Mouse (Mus musculus) ES-E14 (cell line): ENCODE measurements at regions not wholly inside any gene's neighbourhood (a gene's known extent, or its start where the extent isn't known, plus 50 kb on each side); places are given as distances from the start of the nearest gene placed in this dataset.

ENCODE experiments used
- DNase-seq: peaks from one replicate; pipeline ENCODE4 v3.0.0-alpha.2; 2013; ENCODE audit warnings: low read depth, low spot score
- H3K27ac ChIP-seq: 2 replicates; pipeline ENCODE4 v1.5.1; 2012; ENCODE audit warnings: low read depth, mild to moderate bottlenecking, low read length, moderate library complexity, mixed read lengths; ENCODE audit not compliant: poor library complexity, insufficient read depth, severe bottlenecking
- H3K36me3 ChIP-seq: 2 replicates; pipeline ENCODE4 v1.6.1; 2012; ENCODE audit warnings: mild to moderate bottlenecking, low read length, moderate library complexity, mixed read lengths; ENCODE audit not compliant: control insufficient read depth, poor library complexity, insufficient read depth, severe bottlenecking
- H3K4me1 ChIP-seq, 2 experiments: fragments of 150-350 bp in 1 of 2; sonication (generic) in 1 of 2; 2 replicates each; pipeline ENCODE4 v1.6.1; 2012; ENCODE audit warnings: low read length in 2 of 2, mild to moderate bottlenecking in 1 of 2, mixed read lengths in 1 of 2; ENCODE audit not compliant: control insufficient read depth in 2 of 2, insufficient read depth in 2 of 2, poor library complexity in 1 of 2
- H3K4me3 ChIP-seq, 2 experiments: fragments of 150-350 bp in 1 of 2; sonication (generic) in 1 of 2; 2 replicates each; pipeline ENCODE4 v1.5.1; 2012; ENCODE audit warnings: low read length in 2 of 2, low read depth in 1 of 2, mild to moderate bottlenecking in 1 of 2, mixed read lengths in 1 of 2; ENCODE audit not compliant: insufficient read depth in 1 of 2, poor library complexity in 1 of 2, severe bottlenecking in 1 of 2
- H3K9ac ChIP-seq: 2 replicates; pipeline ENCODE4 v1.6.1; 2012; ENCODE audit warnings: low read depth, mild to moderate bottlenecking, low read length, mixed read lengths; ENCODE audit not compliant: poor library complexity, insufficient read depth, severe bottlenecking
- H3K9me3 ChIP-seq: fragments of 150-350 bp; sonication (generic); 2 replicates; pipeline ENCODE4 v1.6.1; 2012; ENCODE audit warnings: low read depth, mild to moderate bottlenecking, low read length; ENCODE audit not compliant: control insufficient read depth, insufficient read depth
- CHD2 ChIP-seq: IDR thresholded peaks from 2 replicates; pipeline ENCODE4 v1.6.1; 2014; ENCODE audit warnings: mild to moderate bottlenecking, low read depth, low read length, inconsistent platforms
- HCFC1 ChIP-seq: IDR thresholded peaks from 2 replicates; pipeline ENCODE4 v1.6.1; 2012; ENCODE audit warnings: low read length, inconsistent platforms, borderline replicate concordance; ENCODE audit not compliant: insufficient read depth
- MAFK ChIP-seq: IDR thresholded peaks from 2 replicates; pipeline ENCODE4 v1.6.1; 2014; ENCODE audit warnings: mild to moderate bottlenecking, low read depth, low read length, inconsistent platforms; ENCODE audit not compliant: insufficient read depth
- ZC3H11A ChIP-seq: IDR thresholded peaks from 2 replicates; pipeline ENCODE4 v1.6.1; 2012; ENCODE audit warnings: low read depth, mild to moderate bottlenecking, inconsistent platforms, low read length, borderline replicate concordance
- ZNF384 ChIP-seq: IDR thresholded peaks from 2 replicates; pipeline ENCODE4 v1.6.1; 2012; ENCODE audit warnings: low read depth, low read length, inconsistent platforms
- in situ Hi-C, 2 experiments: fragments of 600-800 bp; cut with MboI; formaldehyde crosslinking; loops; one replicate each; pipeline ENCODE4 v1.15.1; 2025; ENCODE audit warnings: low sequenced_read_pairs in 2 of 2, inconsistent platforms in 1 of 2; ENCODE audit not compliant: unreplicated experiment in 2 of 2

GRCm38 (mm10) chr5:96911550-96912253 lies 85.8 kb upstream of the Bmp2k start:
- in situ Hi-C loops: no loop called here
- H3K9me3 ChIP-seq: no peaks in the 10 kb centered on the region
- no peak overlapping the region for H3K9ac ChIP-seq
- no peaks in the 10 kb centered on the region for H3K4me1 ChIP-seq
- DNase-seq: no peak
- H3K36me3 ChIP-seq: no peaks in the 10 kb centered on the region
- no peak overlapping the region for H3K4me3 ChIP-seq
- TF ChIP-seq ZNF384: no peak
- no peak overlapping the region for H3K27ac ChIP-seq

- no peaks in the 10 kb centered on the region for H3K9me3 ChIP-seq
- in situ Hi-C loops: no loop called here
- H3K4me1 ChIP-seq: no peaks in the 10 kb centered on the region
- H3K36me3 ChIP-seq: no peaks in the 10 kb centered on the region
- H3K9ac ChIP-seq: no peak overlapping the region
- DNase-seq: no peak
- H3K27ac ChIP-seq: no peak overlapping the region
- H3K4me3 ChIP-seq: no peak overlapping the region
- no peak for TF ChIP-seq ZNF384
Observed at GRCm38 (mm10) chr5:96912254-96912635, 85.2 kb upstream of the Bmp2k start.

- TF ChIP-seq HCFC1 (no peak), CHD2 (no peak), ZNF384 (no peak), ZC3H11A (no peak), MAFK (no peak)
- H3K36me3 ChIP-seq: no peaks in the 10 kb centered on the region
- H3K4me3 ChIP-seq: no peak overlapping the region
- H3K9me3 ChIP-seq: no peaks in the 10 kb centered on the region
- H3K27ac ChIP-seq: no peak overlapping the region
- in situ Hi-C loops: no loop called here
- DNase-seq: no peak
- no peak overlapping the region for H3K9ac ChIP-seq
- no peaks in the 10 kb centered on the region for H3K4me1 ChIP-seq
Observed at GRCm38 (mm10) chr5:96912781-96913180, 84.7 kb upstream of the Bmp2k start.

- no peaks in the 10 kb centered on the region for H3K4me1 ChIP-seq
- TF ChIP-seq CHD2 (no peak), ZC3H11A (no peak), ZNF384 (no peak), HCFC1 (no peak), MAFK (no peak)
- H3K36me3 ChIP-seq: no peaks in the 10 kb centered on the region
- no peak overlapping the region for H3K9ac ChIP-seq
- no peak for DNase-seq
- in situ Hi-C loops: no loop called here
- H3K4me3 ChIP-seq: no peak overlapping the region
- H3K27ac ChIP-seq: no peak overlapping the region
- H3K9me3 ChIP-seq: no peaks in the 10 kb centered on the region
Observed at GRCm38 (mm10) chr5:96913711-96914110, 83.8 kb upstream of the Bmp2k start.

GRCm38 (mm10) chr5:96914696-96915404 lies 82.6 kb upstream of the Bmp2k start:
- H3K27ac ChIP-seq: no peak overlapping the region
- H3K9ac ChIP-seq: no peak overlapping the region
- H3K36me3 ChIP-seq: no peaks in the 10 kb centered on the region
- no peaks in the 10 kb centered on the region for H3K9me3 ChIP-seq
- in situ Hi-C loops: no loop called here
- H3K4me1 ChIP-seq: no peaks in the 10 kb centered on the region
- H3K4me3 ChIP-seq: no peak overlapping the region
- no peak for DNase-seq
- TF ChIP-seq ZC3H11A (no peak), MAFK (no peak), HCFC1 (no peak), CHD2 (no peak), ZNF384 (no peak)
